Mouse (Mus musculus) megakaryocyte-erythroid progenitor cell, adult 5-6 weeks (primary cell): ENCODE measurements around the gene Rims4. TPM values are rescaled to one million over a fixed set of nuclear protein-coding genes. Genes with fewer than 3 reads are reported as not detected.

Experiments
- ATAC-seq: replicated peaks from 2 replicates; pipeline ENCODE4 v1.8.0; 2016; ENCODE audit warnings: mild to moderate bottlenecking, inconsistent platforms; ENCODE audit not compliant: severe bottlenecking, poor library complexity, low FRiP score, low TSS enrichment
- total RNA-seq, 2 experiments: library from RNA; stranded (forward) in 1 of 2; stranded (reverse) in 1 of 2; fragments of 200-1000, 215-1000 nt in 1 of 2; fragments of >200 nt in 1 of 2; fragmentation: Nextera tagmentation in 1 of 2; gene quantifications; 2 replicates each; pipeline ENCODE4 v1.2.3; 2014 to 2017

Rims4 gene
- total RNA-seq (2014; fragmentation: Nextera tagmentation) (not detected in 2 replicates), total RNA-seq (2017) (not detected in 2 replicates)

DNA sequence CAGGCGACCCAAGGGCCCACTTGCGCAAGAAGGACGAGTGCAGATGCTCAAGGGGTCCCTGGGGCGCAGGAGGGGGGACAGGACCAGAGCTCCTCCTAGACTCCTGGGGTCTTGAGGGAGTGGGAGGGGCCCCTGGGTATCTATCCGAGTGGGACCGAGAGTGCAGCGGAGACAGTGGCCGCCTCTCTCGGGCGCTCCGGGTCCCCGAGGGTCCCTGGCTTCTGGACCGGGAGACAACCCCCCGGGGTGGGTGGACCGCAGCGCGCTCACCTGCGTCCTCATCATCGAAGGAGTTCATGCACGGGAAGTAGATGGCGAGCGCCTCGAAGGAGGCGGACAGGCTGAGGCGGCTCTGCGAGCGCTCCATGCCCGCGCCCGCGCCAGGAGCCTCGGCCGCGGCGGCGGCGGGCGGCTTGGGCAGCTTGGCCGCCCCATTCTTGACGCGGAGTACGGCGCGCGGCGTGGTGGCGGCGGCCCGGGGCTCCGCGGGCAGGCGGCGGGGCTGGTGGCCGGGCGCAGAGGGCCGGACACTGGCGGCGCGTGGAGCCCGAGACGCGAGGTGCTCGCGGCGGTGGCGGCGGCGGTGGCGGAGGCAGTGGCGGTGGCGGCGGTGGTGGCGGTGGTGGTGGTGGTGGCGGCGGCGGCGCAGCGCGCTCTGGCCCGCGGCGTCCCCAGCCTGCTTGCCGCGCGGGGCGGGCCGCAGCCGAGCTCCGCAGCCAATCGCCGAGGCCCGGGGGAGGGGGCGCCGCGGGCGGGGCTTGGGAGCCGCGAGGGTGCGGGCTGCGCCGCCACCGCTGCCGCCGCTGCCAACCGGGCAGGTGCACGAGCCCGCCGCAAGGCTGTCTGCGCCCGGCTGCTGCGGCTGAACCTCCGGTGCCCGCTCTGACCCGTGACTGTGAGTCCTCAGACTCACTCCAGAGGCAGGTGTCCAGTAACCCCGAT, at the start of gene Rims4:
Gene Rims4, minus strand, starts transcription at position 367 of the 942 bp plus-strand sequence.
- ATAC-seq, result no peak

DNA sequence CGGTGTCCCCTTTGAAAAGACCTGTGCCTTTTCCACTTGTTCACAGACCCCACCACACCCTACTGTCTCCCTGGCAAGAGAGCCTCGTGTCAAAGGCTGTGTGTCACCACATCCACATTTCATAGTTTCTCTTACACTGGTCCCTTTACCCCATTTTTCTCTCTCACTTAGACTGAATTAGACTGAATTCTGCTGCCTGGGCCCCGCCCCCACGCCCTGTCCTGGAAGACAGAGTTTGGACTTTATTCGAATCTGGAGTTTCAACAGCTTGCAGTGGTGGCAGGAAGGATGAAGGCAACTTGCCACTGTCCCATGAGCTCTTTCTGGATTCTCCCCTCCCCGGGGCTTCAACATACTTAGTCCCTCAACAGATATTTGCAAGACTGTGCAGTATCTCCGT, 47.2 kb upstream of the Rims4 start:
- ATAC-seq, result no peak

DNA sequence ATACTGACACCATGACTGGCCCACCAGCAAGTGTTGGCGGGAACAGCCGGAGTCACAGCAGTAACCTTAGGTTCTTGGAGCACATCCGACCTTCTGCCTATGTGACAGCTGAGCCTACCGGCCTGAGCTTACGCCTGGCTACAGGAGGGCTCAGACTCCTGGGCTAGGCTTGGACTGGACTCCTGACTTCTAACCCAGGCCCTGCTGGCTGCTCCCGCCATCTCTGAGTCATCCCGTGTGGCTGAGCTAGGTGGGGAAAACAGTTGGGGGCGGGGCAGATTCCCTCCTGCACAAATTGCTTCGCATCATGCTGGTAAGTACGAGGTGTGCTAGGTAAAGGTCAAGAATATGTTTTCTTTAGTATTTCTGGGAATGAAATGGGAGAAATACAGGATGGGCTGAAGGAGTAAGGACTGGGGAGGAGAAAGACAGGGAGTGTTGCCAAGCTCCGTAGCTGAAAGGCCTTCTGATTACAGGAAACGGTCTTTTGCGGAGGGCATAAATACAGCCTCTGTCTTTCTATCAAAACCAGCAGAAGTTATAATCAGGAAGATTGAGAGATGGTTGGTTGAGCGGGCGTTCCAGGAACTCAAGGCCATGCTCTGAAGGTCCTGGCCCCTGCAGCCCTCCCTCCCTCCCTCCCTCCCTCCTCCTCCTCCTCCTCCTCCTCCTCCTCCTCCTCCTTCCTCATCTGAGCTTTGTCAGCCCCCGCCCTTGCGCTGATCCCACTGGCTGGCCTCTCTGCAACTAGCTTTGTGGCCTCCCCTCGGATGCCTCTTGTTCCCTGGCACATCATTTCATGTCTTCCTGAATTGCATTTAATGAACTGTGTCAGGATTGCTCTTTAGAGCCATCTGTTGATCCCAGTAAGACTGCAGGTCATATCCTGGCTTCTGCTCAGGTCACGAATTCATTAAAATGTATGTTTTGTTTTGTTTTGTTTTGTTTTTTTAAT, 46.4 kb upstream of the Rims4 start:
- no peak for ATAC-seq

DNA sequence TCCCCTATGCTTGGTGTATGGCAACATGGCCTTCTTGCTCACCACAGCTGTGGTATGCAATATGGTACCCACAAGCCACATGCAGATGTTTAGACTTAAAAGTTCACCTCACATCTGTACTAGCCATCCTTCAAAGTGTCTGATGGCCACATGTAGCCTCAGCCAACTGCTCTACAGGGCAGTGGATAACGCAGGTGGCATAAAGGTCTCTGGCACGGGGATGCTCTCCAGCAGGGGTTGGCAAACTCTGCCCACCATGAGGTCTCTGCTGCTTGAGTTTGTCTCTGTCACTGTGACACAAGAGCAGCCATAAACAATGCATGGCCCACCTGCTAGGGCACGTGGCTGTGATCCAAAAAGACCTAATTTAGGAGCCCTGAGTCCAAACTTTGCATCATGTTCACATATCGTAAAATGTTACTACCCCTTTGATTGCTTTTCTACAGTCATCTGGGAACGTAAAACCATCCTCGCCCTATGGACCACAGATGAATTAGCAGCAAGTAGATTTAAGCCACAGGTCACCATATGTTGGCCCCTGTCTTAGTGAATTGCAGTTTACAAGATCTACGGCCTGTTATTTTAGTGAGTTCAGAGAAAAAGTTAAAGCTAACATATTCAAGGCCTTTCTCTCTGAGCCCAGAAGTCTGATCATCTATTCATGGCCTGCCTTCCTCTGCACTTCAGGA, 35.3 kb upstream of the Rims4 start:
- ATAC-seq, result no peak

DNA sequence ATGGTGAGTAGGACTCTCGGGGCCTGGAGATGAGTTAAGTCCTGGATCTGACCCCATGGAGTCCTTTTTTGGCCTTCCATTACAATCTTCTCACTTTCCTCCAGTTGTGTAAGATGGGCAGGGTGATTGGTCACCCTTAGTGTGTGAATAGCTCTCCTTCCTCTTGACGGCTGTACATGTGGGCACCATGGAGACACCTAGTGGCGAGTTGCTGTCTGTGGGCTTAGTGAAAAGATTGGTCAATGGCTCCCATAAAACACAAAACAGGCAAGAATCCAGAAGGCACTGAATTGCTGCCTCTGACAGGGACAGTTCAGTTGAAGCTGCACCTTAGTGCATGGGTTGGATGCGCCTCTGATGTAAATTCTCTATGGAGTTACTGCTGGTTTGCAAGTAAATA, 33.3 kb upstream of the Rims4 start:
- ATAC-seq, result peak; percentile 79

DNA sequence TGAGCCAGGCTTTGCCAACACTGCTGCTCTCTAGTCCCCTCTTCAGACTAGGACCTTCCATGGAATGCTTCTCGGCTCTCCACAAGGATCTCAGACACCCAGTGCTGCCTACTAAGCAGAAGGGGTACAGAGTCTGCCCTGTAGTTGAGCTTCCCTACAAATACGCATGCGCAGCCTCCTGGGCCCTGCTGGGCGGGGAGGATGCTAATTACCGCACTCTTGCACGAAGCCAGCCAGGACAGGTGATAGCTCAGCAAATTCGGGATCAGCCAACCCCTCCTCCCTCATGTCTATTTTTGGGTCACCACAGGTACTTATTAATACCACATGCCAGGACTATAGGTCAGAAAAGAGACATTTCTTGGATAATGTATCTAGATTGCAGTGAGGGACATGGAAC, 29.5 kb upstream of the Rims4 start:
- no peak for ATAC-seq

DNA sequence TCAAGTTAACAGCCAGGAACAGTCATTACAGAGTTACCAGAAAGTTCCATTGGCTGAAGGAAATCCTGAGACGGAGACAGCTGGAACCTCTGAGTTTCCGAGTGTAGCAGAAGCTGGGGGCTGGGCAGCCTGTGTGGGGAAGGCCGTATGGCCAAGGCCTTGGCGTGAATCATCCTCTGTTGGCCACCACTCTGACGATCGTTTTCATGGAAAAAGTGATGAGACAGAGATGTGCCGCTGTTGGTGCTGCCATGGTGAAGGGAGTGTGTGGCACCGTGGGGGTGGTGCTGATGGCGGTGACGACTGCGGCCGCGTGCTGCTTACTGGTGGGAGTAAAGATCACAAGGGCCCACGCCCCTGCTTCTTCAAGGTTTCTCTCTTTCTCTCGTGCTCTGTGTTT, 27.7 kb upstream of the Rims4 start:
- no peak for ATAC-seq

DNA sequence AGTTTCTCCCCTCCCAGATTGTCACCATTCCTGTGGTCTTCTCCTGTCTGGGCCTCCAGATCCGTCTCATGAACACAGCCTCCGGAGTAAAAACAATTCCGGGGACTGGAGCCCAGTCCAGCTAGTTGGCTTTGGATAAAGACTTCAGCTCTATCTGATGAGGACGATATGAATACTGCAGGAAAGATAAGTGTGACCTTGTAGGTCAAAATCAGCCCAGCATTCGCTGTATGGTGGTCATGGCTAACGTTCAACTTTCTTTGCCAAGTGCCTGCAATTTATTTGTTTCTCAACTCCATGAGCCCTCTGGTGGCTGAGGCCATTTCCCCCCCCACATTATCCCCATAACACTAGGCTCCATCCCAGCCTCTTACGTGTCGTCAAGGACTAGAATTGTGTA, 26.0 kb upstream of the Rims4 start:
- no peak for ATAC-seq

DNA sequence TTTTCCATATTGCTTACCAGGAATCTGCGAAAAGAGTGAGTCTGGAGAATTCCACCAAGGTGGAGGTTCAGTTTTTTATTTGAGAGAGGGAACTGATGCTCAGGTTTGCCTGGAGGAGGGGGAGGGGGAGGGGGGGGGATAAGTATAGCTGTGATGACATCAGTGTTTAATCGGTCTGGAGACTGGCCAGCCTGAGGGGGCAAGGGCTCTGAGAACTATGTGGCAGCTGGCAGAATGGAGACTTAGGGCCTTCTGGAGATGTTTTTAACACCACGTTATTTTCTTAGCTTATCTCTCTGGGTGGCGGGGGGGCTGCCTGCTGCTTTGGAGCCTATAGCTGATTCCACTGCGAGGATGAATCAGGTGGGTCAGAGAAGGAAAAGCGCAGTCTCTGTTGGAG, 24.6 kb upstream of the Rims4 start:
- ATAC-seq, result no peak

DNA sequence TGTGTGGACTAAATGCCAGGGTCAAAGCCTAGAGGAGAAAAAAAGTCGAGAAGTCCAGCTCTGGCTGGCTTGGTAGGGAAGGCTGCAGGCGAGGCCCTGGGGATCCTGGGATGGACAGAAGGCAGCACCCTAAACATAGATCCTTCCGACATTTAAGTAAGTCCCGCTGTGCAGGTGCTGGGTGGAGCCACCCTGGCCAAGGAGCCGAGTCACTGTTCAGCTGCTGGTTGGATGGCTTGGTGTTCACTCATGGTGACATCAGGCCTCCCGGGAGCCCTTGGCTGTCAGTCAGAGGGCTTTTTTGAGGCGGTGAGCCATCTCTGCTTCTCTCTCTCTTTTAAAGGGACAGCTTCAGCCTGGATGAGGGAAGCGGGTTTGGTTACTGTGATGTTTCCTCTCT, 21.0 kb upstream of the Rims4 start:
- ATAC-seq, result no peak

DNA sequence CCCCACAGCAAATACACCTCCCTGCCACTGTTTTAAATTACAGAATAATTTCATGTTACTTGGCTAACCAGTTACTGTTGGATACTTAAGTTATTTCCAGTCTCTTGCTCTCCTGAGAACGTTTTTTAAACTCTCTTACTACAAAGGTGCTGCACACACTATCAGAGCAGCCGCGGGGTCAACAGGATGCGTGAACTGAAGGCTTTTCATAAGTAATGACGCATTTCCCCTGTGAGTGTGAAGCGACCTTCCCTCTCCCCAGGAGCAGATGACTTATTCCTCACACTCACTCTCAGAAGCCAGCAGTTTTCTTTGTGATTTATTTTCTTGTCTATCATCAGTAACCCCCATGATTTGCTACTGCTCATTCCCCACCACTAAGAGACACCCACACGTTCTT, 13.7 kb upstream of the Rims4 start:
- no peak for ATAC-seq

DNA sequence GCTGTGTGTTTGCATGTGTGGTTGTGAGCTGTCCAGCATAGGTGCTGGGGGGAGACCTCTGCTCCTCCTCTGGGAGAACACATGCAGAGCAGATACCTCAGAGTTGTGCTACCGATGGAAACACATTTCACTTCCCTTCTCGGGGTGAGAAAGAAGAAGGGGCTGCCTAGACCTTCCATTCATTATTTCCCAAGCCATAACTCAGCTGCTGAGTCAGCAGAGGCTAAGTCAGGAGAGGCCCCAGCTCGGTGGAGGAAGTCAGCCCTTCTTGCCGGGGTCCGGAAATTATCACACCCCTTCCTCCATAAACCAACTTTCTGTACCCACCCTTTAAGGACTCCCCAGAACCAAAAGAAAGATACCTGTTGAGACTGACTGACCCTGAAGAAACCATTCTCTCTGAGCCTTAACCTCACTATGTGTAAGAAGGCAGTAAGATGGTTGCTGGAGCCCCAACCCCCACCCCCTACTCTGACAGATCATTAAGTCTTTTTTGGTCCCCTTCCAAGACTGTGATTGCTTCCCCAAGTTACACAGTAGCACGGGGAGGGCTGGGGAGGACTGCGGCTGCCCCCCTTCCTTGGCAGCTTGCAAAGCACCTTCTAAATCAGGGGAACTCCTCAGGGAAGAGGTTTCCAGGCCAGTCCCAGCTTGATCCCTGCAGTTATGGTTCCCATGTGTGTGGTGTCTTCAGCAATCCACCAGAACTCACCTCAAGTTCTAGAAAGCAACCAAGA, 10.1 kb upstream of the Rims4 start:
- no peak for ATAC-seq

DNA sequence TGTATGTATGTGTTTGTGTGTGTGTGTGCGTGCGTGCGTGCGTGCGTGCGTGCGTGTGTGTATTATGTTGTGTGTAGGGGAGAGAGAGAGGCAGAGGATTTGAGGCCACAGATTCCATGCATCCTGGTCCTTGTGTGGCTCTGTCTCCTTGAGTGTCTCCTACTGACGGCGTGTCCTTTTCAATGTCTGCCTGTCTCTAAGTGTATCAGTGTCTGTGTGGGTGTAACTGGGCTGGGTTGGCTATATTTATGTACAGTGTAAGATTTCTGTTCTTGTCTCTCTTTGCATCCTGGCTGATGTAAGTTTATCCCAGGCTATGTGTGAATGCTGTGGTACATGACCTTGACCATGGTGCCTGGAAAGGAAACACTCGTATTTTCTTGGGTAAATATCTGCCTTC, 6.6 kb upstream of the Rims4 start:
- no peak for ATAC-seq

DNA sequence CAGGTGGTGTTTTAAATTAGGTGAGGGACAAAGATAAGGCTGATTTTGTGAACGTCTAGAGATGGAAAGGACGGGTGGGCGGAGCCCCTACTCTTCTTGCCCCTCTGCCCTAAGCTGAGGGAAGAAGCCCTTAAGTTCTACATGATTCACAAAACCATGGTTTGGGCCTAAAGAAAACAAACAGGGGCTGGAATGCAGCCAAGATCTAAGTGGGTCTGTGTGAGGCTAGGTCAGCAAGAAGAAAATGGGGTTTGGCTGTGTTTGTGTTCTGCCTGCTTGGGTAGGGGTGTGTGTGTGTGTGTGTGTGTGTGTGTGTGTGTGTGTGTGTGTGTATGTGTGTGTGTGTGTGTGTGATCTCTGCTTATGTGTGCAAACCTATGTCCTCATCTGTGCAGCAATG, 6.0 kb upstream of the Rims4 start:
- no peak for ATAC-seq

DNA sequence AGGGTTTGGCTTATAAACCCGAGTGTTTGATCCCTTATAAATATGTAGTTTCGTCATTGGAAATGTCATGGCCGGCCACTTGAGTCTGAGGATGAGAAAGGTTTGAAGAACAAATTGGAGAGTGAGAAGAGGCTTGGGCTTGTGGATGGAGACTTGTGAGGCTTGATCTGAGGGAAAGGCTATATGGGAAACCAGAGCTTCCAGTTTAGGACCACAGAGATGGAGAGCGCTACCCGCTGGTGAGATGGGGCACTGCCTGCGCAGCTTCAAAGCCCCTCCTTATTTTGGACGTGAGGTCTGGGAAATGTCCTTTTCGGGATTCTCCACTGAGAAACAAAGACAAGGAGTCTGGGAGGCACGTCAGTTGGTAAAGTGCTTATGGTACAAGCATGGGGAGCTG, 4.6 kb upstream of the Rims4 start:
- ATAC-seq, result no peak

DNA sequence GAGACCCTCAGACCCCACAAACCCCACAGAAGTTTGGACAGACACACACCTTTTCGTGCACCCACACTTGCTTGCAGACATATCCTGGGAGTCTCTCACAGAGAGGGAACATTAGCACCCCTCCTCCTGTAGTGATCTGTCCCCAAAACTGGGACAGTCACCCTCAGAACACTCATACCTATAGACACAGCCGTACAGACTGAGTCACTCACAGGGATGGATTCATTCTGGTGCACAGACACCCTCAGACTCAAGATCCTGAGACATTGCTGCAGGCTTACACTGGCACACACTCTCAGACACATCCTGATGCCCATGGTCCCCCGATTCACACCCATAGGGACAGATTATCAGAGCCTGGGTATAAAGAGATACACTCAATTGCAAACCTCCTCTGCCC, 1.1 kb upstream of the Rims4 start:
- no peak for ATAC-seq

DNA sequence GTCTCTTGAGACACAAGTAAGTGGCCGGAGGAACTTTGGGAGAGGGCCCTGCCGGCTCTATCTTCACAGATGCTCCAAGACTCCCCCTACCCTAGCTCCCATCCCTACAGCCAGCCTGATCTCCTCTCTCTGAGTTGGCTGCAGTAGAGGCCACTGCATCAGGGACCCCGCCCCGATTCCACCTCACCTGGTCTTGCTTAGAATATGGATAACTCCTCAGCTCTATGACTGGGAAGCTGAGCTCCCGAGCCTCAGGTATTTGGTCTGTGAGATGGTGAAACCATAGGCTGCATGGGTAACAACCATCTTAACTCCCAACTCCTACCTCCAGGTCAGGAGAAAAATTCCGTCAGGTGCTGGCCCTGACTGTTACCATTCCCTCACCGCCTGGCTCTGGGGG, 1.8 kb downstream of the Rims4 start:
- no peak for ATAC-seq

DNA sequence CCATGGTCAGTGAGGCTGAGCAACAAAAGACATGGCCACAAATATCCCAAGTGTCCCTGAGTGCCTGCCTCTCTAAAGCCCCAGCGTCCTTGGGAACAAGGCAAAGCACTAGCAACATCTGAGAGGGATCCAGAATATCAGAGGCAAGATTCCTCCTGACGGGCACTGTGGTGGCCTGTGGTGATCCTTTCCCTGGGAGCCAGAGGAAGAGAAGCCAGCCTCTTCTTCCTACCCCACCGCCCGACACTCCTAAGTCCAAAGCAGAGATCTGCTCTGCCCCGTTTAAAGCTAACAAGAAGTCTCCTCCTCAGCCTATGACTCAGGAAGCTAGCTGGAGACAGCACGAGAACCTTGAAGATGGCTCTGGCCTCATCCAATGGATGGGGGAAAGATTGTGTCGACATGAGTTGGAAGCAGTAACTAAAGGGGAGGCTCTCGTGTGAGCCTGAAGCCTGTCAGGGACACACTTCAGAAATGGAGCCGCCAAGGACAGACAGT, 3.1 kb downstream of the Rims4 start:
- ATAC-seq, result no peak

DNA sequence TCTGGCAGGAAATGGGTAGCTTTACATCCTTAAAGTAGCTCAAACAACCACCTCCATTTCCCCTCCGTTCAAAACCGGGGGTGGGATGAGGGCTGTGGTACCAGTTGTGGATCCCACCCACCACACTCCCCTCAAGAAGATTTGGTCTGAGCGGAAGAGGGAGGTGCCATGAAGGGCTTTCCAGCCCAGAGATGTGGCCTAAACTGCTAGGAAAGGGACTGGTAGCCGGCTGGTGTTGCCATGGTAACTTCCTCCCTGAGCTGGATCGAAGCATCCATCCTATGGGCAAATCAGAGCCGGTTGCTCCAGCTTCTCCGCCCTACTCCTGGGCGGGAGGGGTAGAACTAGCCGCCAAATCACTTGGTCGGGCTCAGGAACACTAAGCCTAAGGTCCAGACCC, 4.4 kb downstream of the Rims4 start:
- ATAC-seq, result no peak
